Mouse (Mus musculus) lung, adult 2 months (tissue): ENCODE data around the gene Acad10.

Experiments
- CTCF ChIP-seq: fragments of 200-500 bp; IDR thresholded peaks from 2 replicates; pipeline ENCODE4 v1.5.1; 2011; ENCODE audit warnings: mild to moderate bottlenecking, low read length, control low read depth; ENCODE audit not compliant: insufficient read depth
- POLR2A ChIP-seq: fragments of 200-500 bp; IDR thresholded peaks from 2 replicates; pipeline ENCODE4 v1.6.1; 2011; ENCODE audit warnings: low read depth, mild to moderate bottlenecking, control low read depth, low read length, borderline replicate concordance; ENCODE audit errors: extremely low read depth

DNA sequence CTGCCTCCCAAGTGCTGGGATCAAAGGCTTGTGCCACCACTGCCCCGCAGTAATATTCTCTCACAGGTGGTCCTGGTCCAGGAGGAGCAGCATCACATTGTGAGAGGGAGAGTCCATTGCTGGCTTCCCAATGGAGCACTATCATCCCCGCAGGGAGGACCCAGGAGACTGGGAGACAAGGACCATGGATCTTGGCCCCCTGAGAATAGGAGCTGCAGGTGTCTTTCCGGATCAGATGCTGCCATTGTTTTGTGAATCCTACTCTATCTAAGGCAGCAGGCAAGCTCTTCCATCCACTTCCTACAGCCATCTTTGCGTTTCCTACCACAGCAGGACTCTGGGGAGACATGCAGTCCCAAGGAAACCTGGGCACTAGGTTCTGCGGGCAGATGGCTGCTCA, 74.6 kb downstream of the Acad10 start:
- TF ChIP-seq CTCF (no peak), POLR2A (no peak)
